Mouse (Mus musculus) lung, postnatal 4 days (tissue): ENCODE data around the gene Gm7579.
"Not testable (repeated sequence)": the region's sequence is repeated elsewhere in the genome, so short reads cannot be mapped to it uniquely, and the experiment has no call there.

Experiments
- DNase-seq, 2 experiments: peaks; one replicate each; pipeline ENCODE4 v3.0.0; 2021

Gene Gm7579

GRCm38 (mm10) chr7:142211559-142211958 lies at the start of gene Gm7579:
Gene Gm7579, plus strand, starts transcription at chr7:142211859.
- DNase-seq, result no peak

GRCm38 (mm10) chr7:142165639-142166038 lies 46.0 kb upstream of the Gm7579 start, which contains the start of gene Gm4553:
Gene Gm4553, minus strand, starts transcription at chr7:142165739.
- DNase-seq, result not testable (repeated sequence)

DNA sequence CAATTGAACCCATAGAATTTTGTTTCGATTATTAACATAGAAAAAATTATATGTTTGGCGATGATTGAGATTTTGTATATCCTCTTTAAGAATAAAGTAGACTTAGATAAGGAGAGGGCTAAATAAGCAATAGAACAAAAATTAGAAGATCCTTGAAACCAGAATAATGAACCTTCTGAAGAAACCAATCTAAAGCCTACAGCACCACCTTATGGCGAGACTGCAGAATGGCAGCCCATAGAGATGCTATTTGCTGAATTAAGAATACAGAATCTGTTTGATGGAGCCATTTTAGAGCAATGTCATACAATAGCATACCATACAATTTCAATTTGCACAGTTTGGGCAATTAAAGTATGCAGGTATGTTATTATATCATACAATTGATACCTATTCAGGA lies 41.8 kb upstream of the Gm7579 start:
- DNase-seq, result no peak

GRCm38 (mm10) chr7:142175905-142176304 lies 35.8 kb upstream of the Gm7579 start, which contains the start of gene Krtap5-2:
Gene Krtap5-2, minus strand, starts transcription at chr7:142176005.
- not testable (repeated sequence) for DNase-seq

GRCm38 (mm10) chr7:142178685-142179084 lies 33.0 kb upstream of the Gm7579 start:
- DNase-seq, result no peak

- DNase-seq, result no peak
Measured at GRCm38 (mm10) chr7:142181021-142181420, 30.6 kb upstream of the Gm7579 start.

DNA sequence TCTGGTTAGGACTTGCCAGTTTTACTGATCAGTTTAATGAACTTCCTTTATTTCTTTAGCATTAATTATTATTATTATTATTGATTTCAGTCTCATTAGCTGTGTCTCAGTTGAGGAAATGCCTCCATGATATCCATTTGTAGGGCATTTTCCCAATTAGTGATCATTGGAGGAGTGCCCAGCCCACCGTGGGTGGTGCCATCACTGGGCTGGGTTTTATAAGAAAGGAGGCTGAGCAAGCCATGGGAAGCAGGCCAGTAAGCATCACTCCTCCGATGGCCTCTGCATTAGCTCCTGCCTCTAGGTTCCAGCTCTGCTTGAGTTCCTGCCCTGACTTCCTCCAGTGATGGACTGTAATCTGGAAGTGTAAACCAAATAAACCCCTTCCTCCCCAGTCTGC lies 23.5 kb upstream of the Gm7579 start:
- DNase-seq, result no peak

DNA sequence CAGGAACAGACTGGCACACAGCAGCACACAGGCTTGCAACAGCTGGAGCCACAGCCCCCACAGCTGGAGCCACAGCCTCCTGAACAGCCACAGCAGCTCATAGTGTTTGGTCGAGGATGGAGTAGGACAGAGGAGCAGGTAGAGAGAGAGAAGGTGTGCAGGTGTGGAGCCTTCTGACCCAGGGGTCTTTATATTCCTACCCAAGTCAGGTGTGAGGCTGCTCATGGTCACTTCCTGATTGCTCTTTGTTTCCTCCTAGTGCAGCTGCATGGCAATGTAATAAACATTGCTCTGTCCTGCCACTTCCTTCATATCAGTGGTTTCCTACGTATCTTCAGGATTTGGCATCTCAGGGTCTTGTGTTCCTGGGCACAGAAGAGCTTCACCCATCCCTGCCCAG lies 21.4 kb upstream of the Gm7579 start, which contains the start of gene Gm10153:
TSS of gene Gm10153 (minus strand) at position 101 of the 400 bp plus-strand sequence.
- DNase-seq, result no peak

DNA sequence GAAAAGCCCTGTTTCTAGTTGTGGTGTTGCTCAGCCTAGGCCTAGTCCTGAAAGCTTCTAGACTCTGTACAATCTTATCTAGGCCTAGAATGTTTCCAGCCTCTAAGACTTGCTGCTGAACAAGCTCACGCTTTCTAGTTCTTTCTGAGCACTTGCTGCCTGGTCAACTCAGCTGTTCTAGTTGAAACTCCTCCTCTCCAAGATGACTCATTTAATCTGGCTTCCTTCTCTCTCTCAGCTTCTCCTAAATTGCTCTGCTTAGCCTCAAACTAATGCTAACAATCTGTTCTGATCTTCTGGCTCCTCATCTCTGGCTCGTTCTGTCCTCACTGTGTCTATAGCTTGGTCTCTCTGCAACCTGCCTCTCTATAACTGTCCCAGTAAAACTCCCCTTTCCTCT lies 12.9 kb upstream of the Gm7579 start:
- no peak for DNase-seq

DNA sequence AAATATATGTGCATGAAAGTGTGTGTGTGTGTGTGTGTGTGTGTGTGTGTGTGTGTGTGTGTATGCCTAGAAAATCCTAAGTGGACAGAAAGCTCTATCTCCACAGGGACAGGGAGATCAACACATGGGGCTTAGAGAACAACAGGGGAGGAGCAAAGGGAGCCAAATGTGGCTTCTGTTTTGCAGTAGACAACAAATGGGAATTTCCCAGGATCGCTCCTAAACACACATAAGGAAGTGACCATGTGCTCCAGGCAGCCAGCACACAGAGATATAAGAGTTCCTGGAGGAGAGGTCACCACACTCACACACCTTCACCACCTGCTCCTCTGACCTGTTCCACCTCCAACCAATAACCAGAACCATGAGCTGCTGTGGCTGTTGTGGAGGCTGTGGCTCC lies 10.6 kb upstream of the Gm7579 start, which contains the start of gene Krtap5-3:
TSS of gene Krtap5-3 (plus strand) at position 301 of the 400 bp plus-strand sequence.
- DNase-seq, result no peak

DNA sequence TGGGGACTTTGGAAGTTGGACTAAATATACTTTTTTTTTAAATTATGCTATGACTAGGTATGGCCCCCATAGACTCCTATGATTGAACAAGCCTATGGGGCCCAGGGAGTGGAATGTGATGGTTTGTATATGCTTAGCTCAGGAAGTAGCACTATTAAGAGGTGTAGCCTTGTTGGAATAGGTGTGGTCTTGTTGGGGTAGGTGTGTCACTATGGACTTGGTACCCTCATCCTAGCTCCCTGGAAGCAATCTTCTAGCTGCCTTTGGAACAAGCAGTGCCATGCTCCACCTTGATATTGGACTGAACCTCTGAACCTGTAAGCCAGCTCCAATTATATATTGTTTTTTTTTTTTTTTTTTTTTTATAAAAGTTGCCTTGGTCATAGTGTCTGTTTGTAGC lies 6.2 kb upstream of the Gm7579 start:
- DNase-seq, result no peak

DNA sequence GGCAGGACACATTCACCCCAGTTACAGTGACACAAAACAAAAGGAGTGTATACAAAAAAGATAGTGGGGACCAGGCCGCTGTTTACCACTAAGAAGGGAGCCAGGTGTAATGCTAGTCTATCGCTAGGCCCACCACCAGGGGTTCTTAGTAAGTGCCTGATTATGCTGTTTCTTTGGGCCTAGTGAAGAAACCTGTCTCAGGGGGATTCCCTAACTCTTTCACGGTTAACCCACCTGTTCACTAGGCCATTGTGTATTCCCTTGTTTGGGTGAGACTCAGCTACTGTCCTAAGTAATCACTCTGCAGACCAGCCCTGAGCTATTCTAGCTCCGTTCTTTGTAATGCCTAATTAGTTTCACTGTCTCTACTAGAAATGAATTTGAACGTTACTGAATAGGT lies 4.8 kb upstream of the Gm7579 start:
- DNase-seq, result not testable (repeated sequence)

GRCm38 (mm10) chr7:142212136-142212535 lies 477 bp downstream of the Gm7579 start:
- not testable (repeated sequence) for DNase-seq

DNA sequence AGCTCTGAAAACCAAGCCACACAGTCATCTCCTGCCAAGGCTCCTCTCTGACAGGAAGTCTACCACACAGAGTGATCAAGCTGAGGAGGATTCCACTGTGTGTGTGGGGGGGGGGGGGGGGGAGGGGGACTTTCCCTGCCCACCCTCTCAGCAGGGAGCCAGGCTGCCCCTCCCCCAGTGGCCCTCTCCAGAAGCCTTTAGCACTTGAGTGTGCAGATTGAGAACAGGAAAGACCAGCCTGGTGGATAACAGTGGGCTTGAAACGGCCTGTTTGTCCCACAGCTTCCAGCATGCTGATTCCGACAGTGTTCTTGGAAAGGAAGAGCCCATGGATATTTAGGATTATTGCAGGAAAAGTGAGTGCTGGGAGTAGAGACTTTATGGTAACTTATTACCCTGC lies 12.9 kb downstream of the Gm7579 start:
- no peak for DNase-seq

- not testable (repeated sequence) for DNase-seq
Measured at GRCm38 (mm10) chr7:142229871-142230270, 18.2 kb downstream of the Gm7579 start, which contains the start of gene Krtap5-5. Gene Krtap5-5, minus strand, starts transcription at chr7:142229971.

GRCm38 (mm10) chr7:142231540-142231939 lies 19.9 kb downstream of the Gm7579 start:
- no peak for DNase-seq

DNA sequence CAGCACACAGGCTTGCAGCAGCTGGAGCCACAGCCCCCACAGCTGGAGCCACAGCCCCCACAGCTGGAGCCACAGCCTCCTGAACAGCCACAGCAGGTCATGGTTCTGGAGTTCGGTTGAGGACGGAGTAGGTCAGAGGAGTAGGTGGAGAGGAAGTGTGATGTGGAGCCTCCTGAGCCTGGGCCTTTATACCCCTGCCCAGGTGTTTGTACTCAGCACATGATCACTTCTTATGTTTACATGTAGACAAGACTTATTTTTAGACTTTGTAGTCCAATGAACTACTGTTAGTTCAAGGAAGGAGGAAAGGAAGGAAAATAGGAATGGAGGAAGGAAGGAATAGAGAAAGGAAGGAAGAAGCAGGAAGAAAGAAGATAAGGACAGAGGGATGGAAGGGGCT lies 29.3 kb downstream of the Gm7579 start, which contains the start of gene Gm40460:
TSS of gene Gm40460 (minus strand) at position 101 of the 400 bp plus-strand sequence.
- no peak for DNase-seq

DNA sequence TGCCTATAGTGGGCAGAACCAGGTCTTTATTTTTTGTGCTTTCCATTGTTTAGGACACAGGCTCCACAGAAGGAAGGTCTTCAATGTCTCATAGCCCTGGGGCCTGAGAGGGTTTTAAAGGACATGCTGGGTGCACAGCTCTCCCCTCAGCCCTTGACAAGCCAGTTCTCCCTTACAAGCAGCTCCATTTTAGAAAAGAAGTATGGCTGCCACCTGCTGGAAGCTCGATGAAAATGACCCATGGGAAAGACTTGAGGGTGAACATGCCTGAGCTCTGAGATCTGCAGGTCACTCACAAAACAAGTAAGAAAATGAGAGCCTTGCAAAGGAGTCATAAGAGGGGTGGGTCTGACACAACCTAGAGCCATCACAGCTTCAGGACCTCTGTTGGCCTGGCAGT lies 38.2 kb downstream of the Gm7579 start:
- peak in 1 of 2 experiments; percentile 43 for DNase-seq

DNA sequence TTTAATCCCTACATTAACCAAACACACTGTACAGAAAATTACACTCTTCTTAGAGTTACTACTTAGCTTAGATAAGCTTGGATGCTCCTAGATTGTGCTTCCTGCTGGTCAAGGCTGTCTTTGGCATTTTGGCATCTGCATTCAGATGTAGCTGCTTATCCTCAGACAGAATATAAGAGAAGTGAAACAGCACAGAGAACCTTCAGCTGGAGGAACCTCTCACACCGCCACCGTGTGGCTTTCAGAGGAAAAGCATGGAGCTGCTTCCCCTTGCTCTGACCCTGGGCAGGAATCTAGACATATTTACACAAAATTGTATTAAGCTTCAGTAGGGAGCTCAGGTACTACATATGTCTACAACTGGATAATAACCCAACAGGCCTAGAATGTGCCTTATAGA lies 43.9 kb downstream of the Gm7579 start:
- DNase-seq, result peak; percentile 29 to 38

DNA sequence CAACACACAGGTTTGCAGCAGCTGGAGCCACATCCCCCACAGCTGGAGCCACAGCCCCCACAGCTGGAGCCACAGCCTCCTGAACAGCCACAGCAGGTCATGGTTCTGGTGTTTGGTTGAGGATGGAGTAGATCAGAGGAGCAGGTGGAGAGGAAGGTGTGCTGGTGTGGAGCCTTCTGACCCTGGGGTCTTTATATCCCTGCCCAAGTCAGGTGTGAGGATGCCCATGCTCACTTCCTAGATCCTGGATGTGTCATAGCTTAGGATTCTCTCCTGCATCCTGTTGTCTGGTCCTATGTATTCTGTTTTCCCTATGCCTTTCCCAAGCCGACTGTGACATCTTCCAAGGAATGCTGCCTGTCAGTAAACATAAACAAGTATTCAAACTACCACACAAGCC lies 46.6 kb downstream of the Gm7579 start, which contains the start of gene Gm2431:
TSS of gene Gm2431 (minus strand) at position 101 of the 400 bp plus-strand sequence.
- DNase-seq, result not testable (repeated sequence)
